Mouse (Mus musculus): ENCODE measurements around the gene Phykpl. TPM values are rescaled to one million over a fixed set of nuclear protein-coding genes. Genes with fewer than 3 reads are reported as not detected.

Phykpl gene
- polyA plus RNA-seq, 1 experiment from 2014 or later = 16.4 TPM

DNA sequence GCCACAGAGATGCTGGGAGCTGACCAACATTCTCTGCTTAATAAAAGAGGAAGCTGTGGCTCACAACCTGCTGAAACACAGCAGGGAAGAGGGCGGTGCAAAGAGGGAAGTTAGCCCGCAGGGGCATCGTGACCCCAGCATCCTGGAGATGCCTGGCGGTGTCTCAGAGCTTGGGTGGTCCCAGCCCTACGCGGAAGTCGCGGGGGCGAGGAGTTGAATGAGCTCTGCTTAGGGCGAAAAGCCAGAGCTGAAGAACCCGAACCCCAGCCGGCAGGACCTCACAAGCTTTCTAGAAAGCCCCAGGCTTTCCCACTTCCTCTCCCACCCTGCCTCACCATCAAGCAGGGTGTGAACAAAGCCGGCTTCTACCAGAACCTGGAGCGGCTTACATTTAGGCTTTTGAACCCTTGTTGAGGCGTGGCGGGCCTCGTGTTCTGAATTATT is 53.4 kb downstream of the Phykpl start:
- Histone ChIP-seq H3K4me3 (replicated peaks) (no peak overlapping the region), H3K4me2 (peak overlapping the region; percentile 42)
- WGBS = 4% methylated on average over 17 of the region's 17 CpGs

DNA sequence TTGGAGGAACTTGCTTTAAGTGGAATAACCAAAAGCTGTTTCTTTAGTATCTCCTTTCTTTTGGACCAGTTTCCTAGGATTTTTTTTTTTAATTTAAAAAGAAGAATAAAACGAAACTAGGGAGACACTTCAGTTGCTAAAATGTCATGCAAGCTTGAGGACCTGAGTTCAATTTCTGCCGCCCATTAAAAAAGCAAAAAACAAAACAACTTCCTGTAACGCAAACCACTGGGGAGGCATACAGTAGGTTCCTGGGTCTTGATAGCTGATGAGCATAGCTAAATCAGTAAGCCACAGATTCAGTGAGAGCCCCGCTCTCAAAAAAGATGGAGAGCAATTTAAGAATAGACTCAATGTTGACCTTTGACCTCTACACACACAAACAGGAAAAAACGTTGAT is 53.9 kb downstream of the Phykpl start:
- Histone ChIP-seq H3K36me3 (replicated peaks) (no peaks in the 10 kb centered on the region), H3K27ac (no peak overlapping the region), H3K4me2 (no peak overlapping the region), H3K9ac (no peak overlapping the region), H3K27me3 (peaks cover 5% of the 10 kb centered on the region; the same call in 1 of the 2 replicates), H3K4me3 (replicated peaks) (no peak overlapping the region), H3K4me1 (peaks cover 27% of the 10 kb centered on the region), H3K9me3 (no peaks in the 10 kb centered on the region)
- WGBS = 77% methylated on average over 5 of the region's 5 CpGs
- no peak for ATAC-seq (ENCODE audit: low FRiP score)

More for the DNA sequence above, 53.4 kb downstream of the Phykpl start:
- ATAC-seq (ENCODE audit: low FRiP score) = no peak
- no peaks in the 10 kb centered on the region for H3K36me3 ChIP-seq (replicated peaks)
- peaks cover 5% of the 10 kb centered on the region; the same call in 1 of the 2 replicates for H3K27me3 ChIP-seq
- H3K27ac ChIP-seq = no peak overlapping the region
- peaks cover 27% of the 10 kb centered on the region for H3K4me1 ChIP-seq
- no peak overlapping the region for H3K9ac ChIP-seq
- H3K9me3 ChIP-seq = no peaks in the 10 kb centered on the region

DNA sequence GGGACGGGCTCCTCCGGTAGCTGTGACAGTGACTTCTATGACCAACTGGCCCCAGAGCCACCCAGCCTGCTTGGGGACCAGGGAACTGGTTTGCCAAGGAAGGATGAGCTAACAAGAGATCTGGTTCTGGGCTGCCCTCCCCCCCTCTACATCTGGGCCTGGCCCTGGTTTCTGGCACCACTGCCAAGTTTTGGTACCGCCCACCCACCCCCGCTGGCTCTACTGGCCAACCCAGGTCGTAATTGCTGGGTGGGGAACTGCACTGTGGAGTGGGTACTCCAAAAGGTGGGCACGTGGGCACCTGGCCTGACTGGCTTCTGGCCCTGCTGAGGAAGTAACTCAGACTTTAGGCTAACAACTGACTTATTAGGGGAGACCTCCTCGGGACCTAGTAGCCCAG is 56.2 kb downstream of the Phykpl start:
- ATAC-seq (ENCODE audit: low FRiP score) = no peak
- Histone ChIP-seq H3K4me2 (no peak overlapping the region), H3K27ac (no peak overlapping the region), H3K9ac (no peak overlapping the region), H3K27me3 (peaks cover 5% of the 10 kb centered on the region; the same call in 1 of the 2 replicates), H3K36me3 (replicated peaks) (no peaks in the 10 kb centered on the region), H3K9me3 (no peaks in the 10 kb centered on the region), H3K4me1 (peaks cover 14% of the 10 kb centered on the region), H3K4me3 (replicated peaks) (no peak overlapping the region)
- WGBS = 87% methylated on average over 7 of the region's 7 CpGs

DNA sequence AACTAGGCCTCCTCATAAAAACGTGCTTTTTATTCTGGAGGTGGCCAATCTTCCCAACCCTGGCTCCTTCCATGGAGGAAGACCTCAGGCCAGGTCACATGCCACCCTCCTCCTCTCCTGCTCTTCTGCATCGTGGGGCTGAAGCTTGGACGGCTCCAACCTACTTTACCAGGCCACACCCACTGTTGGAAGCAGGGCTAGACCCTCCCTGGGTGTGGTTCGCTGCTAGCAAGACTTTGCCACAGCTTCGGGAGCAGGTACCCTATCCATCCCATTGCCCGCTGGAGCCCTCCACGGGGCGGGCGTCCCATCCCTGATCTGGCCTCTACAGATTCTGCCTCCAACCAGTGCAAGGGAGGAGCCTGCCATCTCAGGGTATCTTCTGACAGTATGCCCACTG is 58.6 kb downstream of the Phykpl start:
- H3K27me3 ChIP-seq = peaks cover 4% of the 10 kb centered on the region; the same call in 1 of the 2 replicates
- H3K4me1 ChIP-seq = peaks cover 3% of the 10 kb centered on the region
- WGBS = 88% methylated on average over 9 of the region's 9 CpGs
- no peak overlapping the region for H3K9ac ChIP-seq
- no peaks in the 10 kb centered on the region for H3K36me3 ChIP-seq (replicated peaks)
- no peak for ATAC-seq (ENCODE audit: low FRiP score)
- H3K4me3 ChIP-seq (replicated peaks) = no peak overlapping the region
- no peak overlapping the region for H3K27ac ChIP-seq
- H3K4me2 ChIP-seq = no peak overlapping the region
- H3K9me3 ChIP-seq = no peaks in the 10 kb centered on the region

DNA sequence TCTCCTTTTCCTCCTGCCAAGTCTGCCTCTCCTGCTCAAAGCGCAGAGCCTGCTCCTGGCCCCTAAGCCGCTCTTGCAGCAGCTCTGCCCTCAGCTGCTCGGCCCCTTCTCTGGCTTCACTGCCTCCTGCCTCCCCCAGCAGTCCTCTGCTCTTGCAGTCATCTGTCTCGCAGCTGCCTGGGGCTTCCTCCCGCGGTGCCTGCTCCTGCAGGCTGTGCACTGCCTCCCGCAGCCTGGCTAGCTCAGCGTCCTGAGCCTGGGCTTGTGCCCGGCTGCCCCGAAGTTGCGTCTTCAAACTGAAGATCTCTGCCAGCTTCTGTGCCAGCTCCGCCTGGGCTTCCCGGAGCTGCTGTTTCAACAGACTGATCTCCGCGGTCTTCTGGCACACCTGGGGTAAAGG is 59.2 kb downstream of the Phykpl start:
- peaks cover 3% of the 10 kb centered on the region; the same call in 1 of the 2 replicates for H3K27me3 ChIP-seq
- no peak overlapping the region for H3K9ac ChIP-seq
- H3K4me1 ChIP-seq = peaks cover 7% of the 10 kb centered on the region
- no peak overlapping the region for H3K4me2 ChIP-seq
- H3K27ac ChIP-seq = no peak overlapping the region
- H3K4me3 ChIP-seq (replicated peaks) = no peak overlapping the region
- ATAC-seq (ENCODE audit: low FRiP score) = no peak
- WGBS = 57% methylated on average over 15 of the region's 15 CpGs
- H3K9me3 ChIP-seq = no peaks in the 10 kb centered on the region
- H3K36me3 ChIP-seq (replicated peaks) = no peaks in the 10 kb centered on the region

DNA sequence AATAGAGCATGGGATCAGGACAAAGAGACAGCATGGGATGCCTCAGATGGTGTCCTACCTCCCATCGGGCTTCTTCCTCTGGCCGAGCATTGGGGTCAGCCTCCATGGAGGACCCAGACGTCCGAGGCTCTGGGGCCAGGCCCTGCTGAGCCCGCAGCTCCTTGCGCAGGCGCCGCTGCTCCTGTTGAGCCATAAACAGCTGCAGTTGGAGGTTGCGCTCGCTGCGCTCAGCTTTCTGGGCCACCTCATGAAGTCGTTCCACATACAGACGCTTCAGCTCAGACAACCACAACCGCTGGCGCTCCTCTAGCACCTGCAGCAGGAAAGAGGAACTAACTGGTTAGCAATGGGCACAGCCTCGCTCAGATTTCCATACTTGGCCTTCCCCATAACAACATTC is 59.7 kb downstream of the Phykpl start:
- H3K4me3 ChIP-seq (replicated peaks) = no peak overlapping the region
- 69% methylated on average over 16 of the region's 16 CpGs for WGBS

DNA sequence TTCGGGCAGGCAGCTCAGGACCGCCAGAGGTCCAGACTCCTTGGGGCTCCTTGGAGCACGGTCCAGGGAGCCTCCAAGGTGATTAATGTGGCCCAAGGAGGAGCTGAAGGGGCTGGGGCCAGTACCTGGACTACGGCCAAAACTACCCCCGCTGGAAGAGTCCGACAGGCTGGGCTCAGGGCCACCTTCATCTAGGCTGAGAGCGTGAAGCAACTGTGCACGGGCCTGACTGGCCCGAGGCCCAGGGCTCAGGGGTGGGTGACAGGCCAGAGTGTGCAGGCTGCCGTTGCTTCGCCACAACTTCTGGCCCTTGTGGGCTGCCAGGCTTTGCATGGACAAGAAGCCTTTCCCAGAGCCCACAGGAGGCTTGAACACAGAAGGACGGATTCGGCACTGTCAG is 60.7 kb downstream of the Phykpl start:
- H3K9me3 ChIP-seq = no peaks in the 10 kb centered on the region
- H3K4me2 ChIP-seq = no peak overlapping the region
- 92% methylated on average over 13 of the region's 13 CpGs for WGBS
- peaks cover 23% of the 10 kb centered on the region for H3K4me1 ChIP-seq
- H3K9ac ChIP-seq = no peak overlapping the region
- no peak for ATAC-seq (ENCODE audit: low FRiP score)
- no peak overlapping the region for H3K4me3 ChIP-seq (replicated peaks)
- peaks cover 18% of the 10 kb centered on the region for H3K27me3 ChIP-seq
- no peak overlapping the region for H3K27ac ChIP-seq
- H3K36me3 ChIP-seq (replicated peaks) = no peaks in the 10 kb centered on the region

More for the DNA sequence above, 59.7 kb downstream of the Phykpl start:
- Histone ChIP-seq H3K4me1 (peaks cover 12% of the 10 kb centered on the region), H3K27ac (no peak overlapping the region), H3K4me2 (no peak overlapping the region), H3K9me3 (no peaks in the 10 kb centered on the region), H3K9ac (no peak overlapping the region), H3K36me3 (replicated peaks) (no peaks in the 10 kb centered on the region), H3K27me3 (peaks cover 7% of the 10 kb centered on the region)
- no peak for ATAC-seq (ENCODE audit: low FRiP score)

DNA sequence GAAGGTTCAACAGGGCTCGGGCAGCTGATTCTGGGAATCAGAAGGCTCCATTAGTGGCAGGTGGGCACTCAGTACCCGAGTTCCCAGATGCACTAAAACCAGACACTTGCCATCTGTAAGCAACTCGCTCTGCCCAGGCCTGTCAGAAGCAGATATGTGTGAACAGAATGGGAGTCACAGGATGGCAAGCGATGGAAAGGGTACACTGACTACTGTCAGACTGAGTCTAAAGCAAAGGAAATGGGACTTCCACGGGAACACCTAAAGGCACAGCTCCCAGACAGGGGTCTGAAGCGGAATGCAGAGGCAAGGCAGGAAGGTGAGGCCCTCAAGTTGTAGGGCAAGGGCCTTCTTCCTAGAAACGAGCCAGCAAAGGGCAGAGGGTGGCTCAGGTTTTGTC is 61.7 kb downstream of the Phykpl start:
- no peaks in the 10 kb centered on the region for H3K36me3 ChIP-seq (replicated peaks)
- H3K27ac ChIP-seq = no peak overlapping the region
- H3K4me1 ChIP-seq = peaks cover 31% of the 10 kb centered on the region
- H3K4me2 ChIP-seq = no peak overlapping the region
- no peaks in the 10 kb centered on the region for H3K9me3 ChIP-seq
- peaks cover 27% of the 10 kb centered on the region for H3K27me3 ChIP-seq
- no peak for ATAC-seq (ENCODE audit: low FRiP score)
- H3K4me3 ChIP-seq (replicated peaks) = no peak overlapping the region
- no peak overlapping the region for H3K9ac ChIP-seq
- 89% methylated on average over 7 of the region's 7 CpGs for WGBS

DNA sequence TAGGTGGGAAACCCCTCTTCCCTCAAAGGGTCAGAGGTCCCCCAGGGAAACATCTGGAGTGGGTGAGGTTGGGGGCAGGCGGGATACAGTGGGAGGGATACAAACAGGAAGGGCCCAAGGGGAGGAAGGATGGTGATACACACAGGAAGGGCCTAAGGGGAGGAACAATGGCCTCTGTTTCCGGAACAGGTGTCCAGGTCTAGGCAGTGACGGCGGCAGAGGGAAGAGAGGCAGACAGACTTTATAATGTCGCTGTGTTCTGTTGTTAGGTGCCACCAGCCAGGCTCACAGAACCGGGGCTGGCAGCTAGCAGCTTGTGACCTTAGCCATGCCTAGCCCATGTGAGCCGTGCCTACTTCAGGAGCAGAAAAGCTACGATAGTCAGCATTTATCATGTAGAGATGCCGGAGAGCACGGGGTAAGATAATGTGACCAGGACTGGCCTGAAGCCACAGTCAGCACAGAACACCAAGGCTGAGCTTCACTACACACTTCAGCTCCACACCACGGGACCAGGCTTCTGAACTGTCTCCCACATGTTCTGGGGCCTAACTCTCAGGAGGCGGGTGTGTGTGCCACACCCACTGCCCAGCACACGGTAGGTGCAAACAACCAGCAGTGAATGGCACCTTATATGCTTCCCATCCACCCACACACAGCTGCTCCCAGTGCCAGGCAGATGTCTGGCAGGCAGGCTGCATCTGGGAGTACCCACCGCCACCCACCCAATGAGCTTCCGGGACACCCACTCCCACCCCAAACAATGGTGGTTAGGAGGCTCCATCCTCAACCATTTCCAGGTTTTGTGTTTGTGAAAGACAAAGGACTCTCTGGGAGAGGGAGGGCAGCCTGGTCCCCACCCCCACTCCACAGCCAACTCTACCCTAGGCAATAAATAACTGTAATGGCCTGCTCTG is 62.5 kb downstream of the Phykpl start:
- no peaks in the 10 kb centered on the region for H3K9me3 ChIP-seq
- no peak overlapping the region for H3K4me2 ChIP-seq
- no peak overlapping the region for H3K4me3 ChIP-seq (replicated peaks)
- H3K27me3 ChIP-seq = peaks cover 30% of the 10 kb centered on the region
- ATAC-seq (ENCODE audit: low FRiP score) = no peak
- peaks cover 31% of the 10 kb centered on the region for H3K4me1 ChIP-seq
- H3K27ac ChIP-seq = peak overlapping the region; percentile 68
- H3K9ac ChIP-seq = no peak overlapping the region
- H3K36me3 ChIP-seq (replicated peaks) = no peaks in the 10 kb centered on the region
- 81% methylated on average over 15 of the region's 15 CpGs for WGBS

DNA sequence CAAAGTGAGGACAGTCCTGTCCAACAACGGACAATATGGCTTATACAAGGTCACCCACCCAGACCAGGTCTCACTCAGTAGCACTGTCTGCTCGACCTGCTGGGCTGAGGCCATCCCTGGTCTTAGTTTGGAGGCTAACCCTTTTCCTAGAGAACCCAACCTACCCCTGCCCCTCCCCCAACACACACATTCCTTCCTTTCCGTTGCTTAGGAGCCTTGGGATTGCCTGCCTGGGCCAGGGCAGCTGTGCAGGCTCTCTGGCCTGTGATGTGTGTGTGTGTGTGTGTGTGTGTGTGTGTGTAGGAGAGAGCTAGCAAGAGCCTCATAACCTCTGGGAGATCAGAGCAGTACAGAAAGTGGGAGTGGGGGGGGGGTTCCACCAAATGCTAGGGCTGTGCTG is 64.0 kb downstream of the Phykpl start:
- H3K27me3 ChIP-seq = peaks cover 34% of the 10 kb centered on the region
- 15% methylated on average over 3 of the region's 3 CpGs for WGBS
- H3K9ac ChIP-seq = no peak overlapping the region
- no peaks in the 10 kb centered on the region for H3K9me3 ChIP-seq
- no peaks in the 10 kb centered on the region for H3K36me3 ChIP-seq (replicated peaks)
- 0 out of 2 replicates have a peak, but pooled peaks have one; percentile 7 for ATAC-seq (ENCODE audit: low FRiP score)
- H3K4me2 ChIP-seq = peak overlapping the region; percentile 85; the same call in 1 of the 2 replicates
- H3K27ac ChIP-seq = peak overlapping the region; percentile 42; the same call in 1 of the 2 replicates
- peaks cover 31% of the 10 kb centered on the region for H3K4me1 ChIP-seq
- H3K4me3 ChIP-seq (replicated peaks) = no peak overlapping the region; the same call in 1 of the 2 replicates

DNA sequence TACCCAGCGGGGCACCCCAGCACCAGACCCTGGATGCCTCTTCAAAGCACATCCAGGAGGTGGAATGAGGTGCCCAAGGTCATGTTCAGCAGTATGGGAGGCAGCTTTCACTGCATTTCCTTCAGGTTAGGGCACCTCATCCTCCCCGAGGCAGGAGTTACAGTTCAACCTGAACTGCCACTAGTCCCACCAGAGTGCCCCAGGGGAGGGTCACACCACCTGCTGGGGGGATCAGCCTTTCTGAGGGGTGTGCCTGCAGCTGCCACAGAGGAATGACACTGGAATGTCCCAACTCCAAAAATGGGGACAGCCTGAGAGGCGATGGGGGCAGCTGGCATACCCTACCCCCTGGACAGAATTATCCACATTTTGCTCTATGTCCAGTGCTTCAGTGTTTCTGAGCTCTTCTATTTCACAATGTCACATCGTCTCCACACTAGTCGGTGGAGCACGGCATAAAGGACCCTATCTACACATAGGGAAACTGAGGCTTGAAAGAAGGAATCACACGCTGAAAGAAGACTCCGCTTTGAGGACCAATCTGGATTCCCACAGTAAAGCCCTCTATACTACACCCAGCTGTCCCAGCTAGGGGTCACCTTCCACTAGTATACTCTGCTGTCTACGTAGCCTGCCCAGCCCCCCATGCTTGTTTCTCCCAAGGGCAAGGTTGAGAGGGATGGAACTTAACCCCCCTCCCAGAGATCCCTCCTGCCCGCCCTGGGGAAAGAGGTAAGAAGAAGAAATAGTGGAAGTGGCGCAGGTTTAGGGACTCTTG is 64.7 kb downstream of the Phykpl start:
- Histone ChIP-seq H3K4me3 (replicated peaks) (peak overlapping the region; percentile 55), H3K9me3 (no peaks in the 10 kb centered on the region), H3K36me3 (replicated peaks) (no peaks in the 10 kb centered on the region), H3K4me2 (peak overlapping the region; percentile 85), H3K4me1 (peaks cover 31% of the 10 kb centered on the region), H3K27me3 (peaks cover 34% of the 10 kb centered on the region), H3K9ac (peak overlapping the region; percentile 68; the same call in 1 of the 2 replicates), H3K27ac (peak overlapping the region; percentile 36; the same call in 1 of the 2 replicates)
- 0 out of 2 replicates have a peak, but pooled peaks have one; percentile 15 for ATAC-seq (ENCODE audit: low FRiP score)
- WGBS = 28% methylated on average over 11 of the region's 11 CpGs

DNA sequence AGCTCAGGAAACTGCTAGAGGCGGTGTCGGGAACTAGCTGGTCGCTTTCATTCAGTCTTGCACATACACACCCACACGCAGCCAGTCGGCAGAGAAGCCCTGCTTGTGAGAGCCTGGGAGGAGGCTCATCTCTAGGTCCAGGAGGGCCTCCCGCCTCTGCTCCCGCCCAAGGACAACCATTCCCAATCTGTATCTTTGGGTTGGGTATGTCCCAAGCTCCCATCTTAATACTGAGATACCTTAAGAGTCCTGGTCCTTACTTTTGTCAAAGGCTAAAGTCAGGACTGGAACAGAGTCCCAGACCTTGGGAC is 65.3 kb downstream of the Phykpl start:
- Histone ChIP-seq H3K27ac (no peak overlapping the region), H3K27me3 (peaks cover 34% of the 10 kb centered on the region), H3K9ac (peak overlapping the region; percentile 68), H3K9me3 (no peaks in the 10 kb centered on the region), H3K4me2 (peak overlapping the region; percentile 85), H3K4me3 (replicated peaks) (peak overlapping the region; percentile 55), H3K36me3 (replicated peaks) (no peaks in the 10 kb centered on the region), H3K4me1 (peaks cover 31% of the 10 kb centered on the region)
- ATAC-seq (ENCODE audit: low FRiP score) = no peak
- 2% methylated on average over 7 of the region's 7 CpGs for WGBS
